23 mouse cellular contexts compared by ENCODE assay signal in genomic region chr13:102087766-102088165, GRCm38 (mm10).
DNase-seq lines count a peak whose midpoint lies in the region; ATAC-seq and TF ChIP-seq lines count a peak whose summit lies in the region.
"Had no signal": no experiment of that assay in that cellular context is flagged by ENCODE, and none has a peak within 500 bp of the region (broad histone marks: within the 10 kb centered on the region; RNA-seq: fewer than 3 reads in every experiment).

No protein-coding gene starts in this region.

- in situ Hi-C loops in CH12.LX (cut with MboI; ENCODE audit: low pct_ligation_motif_present, low pct_unique_long_range_greater_than_20kb, low sequenced_read_pairs), result no loop called here

- TF ChIP-seq EP300 in CH12.LX (IDR thresholded peaks at IDR 0.05; ENCODE audit: low read length), result no peak

- H3K9me3 ChIP-seq in CH12.LX (replicated peaks; ENCODE audit: low read length), result no peaks in the 10 kb centered on the region
- H3K9me3 ChIP-seq in kidney, embryonic 16.5 days (ENCODE audit: low read length), result no peaks in the 10 kb centered on the region
- H3K9me3 ChIP-seq: embryonic facial prominence, embryonic 12.5 days; embryonic facial prominence, embryonic 15.5 days; heart, embryonic 10.5 days; hindbrain, embryonic 12.5 days; hindbrain, embryonic 15.5 days had no signal

- H3K9ac ChIP-seq in CH12.LX (ENCODE audit: insufficient read depth, low read depth), result no peak overlapping the region
- no peak overlapping the region for H3K9ac ChIP-seq in kidney, embryonic 16.5 days (replicated peaks; ENCODE audit: low read length)
- H3K9ac ChIP-seq: embryonic facial prominence, embryonic 12.5 days; embryonic facial prominence, embryonic 15.5 days; forebrain, postnatal 0 days; hindbrain, embryonic 12.5 days; hindbrain, embryonic 15.5 days had no signal

- peaks cover 22% of the 10 kb centered on the region for H3K4me1 ChIP-seq in thymus, adult 2 months (replicated peaks; ENCODE audit: control insufficient read depth, insufficient read depth, low read length)
- peaks cover 0 to 16% of the 10 kb centered on the region in 2 experiments; a peak in 2 of 4 replicates for H3K4me1 ChIP-seq in CH12.LX (ENCODE audit: control insufficient read depth in 1 of 2, insufficient read depth in 2 of 2)
- H3K4me1 ChIP-seq in kidney, embryonic 16.5 days (ENCODE audit: insufficient read depth, low read length), result no peaks in the 10 kb centered on the region
- H3K4me1 ChIP-seq: embryonic facial prominence, embryonic 12.5 days; embryonic facial prominence, embryonic 15.5 days; heart, embryonic 10.5 days; hindbrain, embryonic 12.5 days; hindbrain, embryonic 15.5 days had no signal

- no peak overlapping the region for H3K4me3 ChIP-seq in thymus, adult 2 months (ENCODE audit: control insufficient read depth, insufficient read depth, low read length)
- H3K4me3 ChIP-seq in CH12.LX (replicated peaks in 1 of 3; ENCODE audit: low read depth in 2 of 3, low read length in 2 of 3, poor library complexity in 1 of 3), result no peak overlapping the region
- H3K4me3 ChIP-seq in kidney, embryonic 16.5 days (ENCODE audit: low read length), result no peak overlapping the region
- H3K4me3 ChIP-seq: embryonic facial prominence, embryonic 12.5 days; embryonic facial prominence, embryonic 15.5 days; gastrocnemius, adult 2 months; heart, adult 2 months; heart, embryonic 10.5 days; hindbrain, embryonic 12.5 days; hindbrain, embryonic 15.5 days had no signal

- no peak for TF ChIP-seq RAD21 in CH12.LX (IDR thresholded peaks at IDR 0.05; ENCODE audit: low read depth, low read length)

- no peak for ATAC-seq in kidney, embryonic 16.5 days (ENCODE audit: low FRiP score, low TSS enrichment)
- ATAC-seq: activated CD4-positive, CD25-positive, alpha-beta regulatory T cell, adult 4 months; CD4-positive, CD25-positive, alpha-beta regulatory T cell, adult 4 months; forebrain, embryonic 14.5 days; forebrain, postnatal 0 days had no signal

- 16% methylated on average over 1 of the region's 1 CpGs for WGBS in thymus, adult 2 months
- WGBS in kidney, embryonic 16.5 days, result 66% methylated on average over 1 of the region's 1 CpGs

- H3K79me2 ChIP-seq in CH12.LX (replicated peaks; ENCODE audit: control insufficient read depth, extremely low read depth, insufficient read depth, poor library complexity, severe bottlenecking), result no peaks in the 10 kb centered on the region

- no peaks in the 10 kb centered on the region for H3K27me3 ChIP-seq in thymus, adult 2 months (ENCODE audit: control insufficient read depth, insufficient read depth, low read length)
- H3K27me3 ChIP-seq in CH12.LX (replicated peaks), result no peaks in the 10 kb centered on the region
- no peaks in the 10 kb centered on the region for H3K27me3 ChIP-seq in kidney, embryonic 16.5 days (ENCODE audit: insufficient read depth, low read length)
- H3K27me3 ChIP-seq: embryonic facial prominence, embryonic 12.5 days; embryonic facial prominence, embryonic 15.5 days; hindbrain, embryonic 12.5 days; hindbrain, embryonic 15.5 days had no signal

- TF ChIP-seq POLR2A in thymus, adult 2 months (IDR thresholded peaks at IDR 0.05; ENCODE audit: control insufficient read depth, extremely low read depth, insufficient read depth, low read length, poor library complexity), result no peak
- TF ChIP-seq POLR2A in CH12.LX (IDR thresholded peaks at IDR 0.05; ENCODE audit: low read depth, low read length), result no peak

- no peak overlapping the region for H3K4me2 ChIP-seq in CH12.LX (ENCODE audit: insufficient read depth, low read depth, poor library complexity, severe bottlenecking)
- no peak overlapping the region for H3K4me2 ChIP-seq in kidney, embryonic 16.5 days (replicated peaks; ENCODE audit: low read depth, low read length)
- H3K4me2 ChIP-seq: embryonic facial prominence, embryonic 12.5 days; embryonic facial prominence, embryonic 15.5 days; hindbrain, embryonic 12.5 days; hindbrain, embryonic 15.5 days had no signal

- peak; percentile 2 for DNase-seq in thymus, adult 2 months
- DNase-seq in thymus, adult 18-20 months, result no peak
- DNase-seq in CH12.LX (ENCODE audit: extremely low read depth), result peak; percentile 24
- DNase-seq in thymus, postnatal 25 days, result peak; percentile 20
- DNase-seq in adrenal gland, postnatal 4 days (ENCODE audit: low spot score in 2 of 2), result no peak
- DNase-seq: adrenal gland, adult 8-10 months; adrenal gland, postnatal 25 days; cerebellum, adult 18-20 months; cerebellum, adult 9-11 months; cerebellum, postnatal 25 days; forebrain, postnatal 0 days; gastrocnemius, adult 2 months; gastrocnemius, postnatal 14 days; heart, adult 2 months had no signal

- H3K36me3 ChIP-seq in thymus, adult 2 months (ENCODE audit: control insufficient read depth, insufficient read depth, low read length), result no peaks in the 10 kb centered on the region
- H3K36me3 ChIP-seq in CH12.LX (replicated peaks in 1 of 2; ENCODE audit: control insufficient read depth in 1 of 2, insufficient read depth in 1 of 2, low read length in 1 of 2), result no peaks in the 10 kb centered on the region
- no peaks in the 10 kb centered on the region for H3K36me3 ChIP-seq in kidney, embryonic 16.5 days (ENCODE audit: insufficient read depth, low read length)
- H3K36me3 ChIP-seq: embryonic facial prominence, embryonic 12.5 days; embryonic facial prominence, embryonic 15.5 days; heart, embryonic 10.5 days; hindbrain, embryonic 12.5 days; hindbrain, embryonic 15.5 days had no signal

- no peak for TF ChIP-seq CTCF in thymus, adult 2 months (IDR thresholded peaks at IDR 0.05; ENCODE audit: borderline replicate concordance, control insufficient read depth, extremely low read depth, insufficient read depth, low read length, poor library complexity)
- no peak for TF ChIP-seq CTCF in CH12.LX (conservative IDR thresholded peaks at IDR 0.05 in 1 of 2, IDR thresholded peaks at IDR 0.05 in 1 of 2; ENCODE audit: low read depth in 2 of 2, low read length in 2 of 2)

- peak overlapping the region; percentile 20; the same call in 1 of the 2 replicates for H3K27ac ChIP-seq in thymus, adult 2 months (ENCODE audit: control insufficient read depth, insufficient read depth, low read length)
- H3K27ac ChIP-seq in CH12.LX (ENCODE audit: insufficient read depth, low read depth), result no peak overlapping the region
- H3K27ac ChIP-seq in kidney, embryonic 16.5 days (ENCODE audit: low read length), result no peak overlapping the region
- H3K27ac ChIP-seq: embryonic facial prominence, embryonic 12.5 days; embryonic facial prominence, embryonic 15.5 days; gastrocnemius, adult 2 months; heart, adult 2 months; heart, embryonic 10.5 days; hindbrain, embryonic 12.5 days; hindbrain, embryonic 15.5 days had no signal

- dilution Hi-C loops in CH12.LX (cut with MboI; ENCODE audit: extremely low pct_ligation_motif_present, extremely low pct_unique_long_range_greater_than_20kb, low sequenced_read_pairs), result no loop called here

TF ChIP-seq in CH12.LX, 34 proteins besides CTCF, POLR2A, EP300 and RAD21:
- TF ChIP-seq ETS1 (conservative IDR thresholded peaks at IDR 0.05; ENCODE audit: low read depth, low read length), result 0 out of 2 replicates have a peak, but pooled peaks have one; percentile 11
- TF ChIP-seq HCFC1 (IDR thresholded peaks at IDR 0.05; ENCODE audit: low read depth, low read length), result no peak

Comparison
In these comparisons a context has a peak if more than half of its experiments do, and no peak if none do; other contexts are left out.
1. DNase-seq: peak in thymus, adult 2 months (single experiment), CH12.LX (single experiment) and thymus, postnatal 25 days (single experiment); none in thymus, adult 18-20 months (0 of 2) and adrenal gland, postnatal 4 days (0 of 2).